Mouse (Mus musculus) 3T3-L1 (cell line): ENCODE data around the gene Ppm1h.

Experiments used
- DNase-seq: peaks from one replicate; pipeline ENCODE4 v3.0.0-alpha.2; 2015; ENCODE audit warnings: low read depth, low spot score

Gene Ppm1h

GRCm38 (mm10) chr10:122856040-122856764 lies 177.6 kb downstream of the Ppm1h start:
- no peak for DNase-seq

GRCm38 (mm10) chr10:122857155-122857554 lies 178.6 kb downstream of the Ppm1h start:
- DNase-seq = no peak

- no peak for DNase-seq
These were observed 180.5 kb downstream of the Ppm1h start for GRCm38 (mm10) chr10:122858904-122859641.

- DNase-seq = no peak
These were observed 181.1 kb downstream of the Ppm1h start for GRCm38 (mm10) chr10:122859642-122859997.

- no peak for DNase-seq
These were observed 181.5 kb downstream of the Ppm1h start for GRCm38 (mm10) chr10:122860076-122860475.

GRCm38 (mm10) chr10:122861696-122862385 lies 183.3 kb downstream of the Ppm1h start:
- no peak for DNase-seq

- DNase-seq = peak; percentile 52
These were observed 183.9 kb downstream of the Ppm1h start for GRCm38 (mm10) chr10:122862386-122863023.

- no peak for DNase-seq
These were observed 191.4 kb downstream of the Ppm1h start for GRCm38 (mm10) chr10:122869865-122870503.

- no peak for DNase-seq
These were observed 192.4 kb downstream of the Ppm1h start for GRCm38 (mm10) chr10:122870848-122871494.

- no peak for DNase-seq
These were observed 194.2 kb downstream of the Ppm1h start for GRCm38 (mm10) chr10:122872720-122873119.

- DNase-seq = no peak
These were observed 198.4 kb downstream of the Ppm1h start for GRCm38 (mm10) chr10:122876964-122877363.

GRCm38 (mm10) chr10:122877436-122877835 lies 198.9 kb downstream of the Ppm1h start:
- DNase-seq = no peak

- no peak for DNase-seq
These were observed 202.9 kb downstream of the Ppm1h start for GRCm38 (mm10) chr10:122881456-122881855.

GRCm38 (mm10) chr10:122882614-122883013 lies 204.1 kb downstream of the Ppm1h start:
- DNase-seq = peak; percentile 80

- DNase-seq = peak; percentile 73
These were observed 205.5 kb downstream of the Ppm1h start for GRCm38 (mm10) chr10:122883823-122884743.

- no peak for DNase-seq
These were observed 206.7 kb downstream of the Ppm1h start for GRCm38 (mm10) chr10:122885301-122885700.

GRCm38 (mm10) chr10:122886055-122886915 lies 207.7 kb downstream of the Ppm1h start:
- peak; percentile 73 for DNase-seq

GRCm38 (mm10) chr10:122886916-122887527 lies 208.5 kb downstream of the Ppm1h start:
- DNase-seq = no peak
